11 mouse cellular contexts compared by ENCODE assay signal in the genomic region with DNA sequence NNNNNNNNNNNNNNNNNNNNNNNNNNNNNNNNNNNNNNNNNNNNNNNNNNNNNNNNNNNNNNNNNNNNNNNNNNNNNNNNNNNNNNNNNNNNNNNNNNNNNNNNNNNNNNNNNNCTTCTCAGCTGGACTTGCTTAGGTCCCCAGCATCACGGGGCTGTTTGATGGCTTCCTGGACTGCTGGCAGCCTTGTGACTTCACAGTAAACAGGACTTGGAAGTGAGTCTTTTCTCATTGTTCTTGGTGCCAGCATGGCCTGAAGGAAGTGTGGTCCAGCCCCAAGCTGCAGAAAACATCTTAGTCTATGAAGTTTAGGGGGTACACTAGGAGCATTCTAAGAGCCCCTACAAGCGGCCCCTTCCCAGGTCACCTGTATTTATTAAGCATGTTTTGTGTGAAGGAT.
DNase-seq lines count a peak whose midpoint lies in the region; ATAC-seq lines count a peak whose summit lies in the region.
"Had no signal": no experiment of that assay in that cellular context is flagged by ENCODE, and none has a peak within 500 bp of the region (broad histone marks: within the 10 kb centered on the region; RNA-seq: fewer than 3 reads in every experiment).

No protein-coding gene starts in this region.

- peak overlapping the region; percentile 63 for H3K27ac ChIP-seq in embryonic facial prominence, embryonic 11.5 days (replicated peaks; ENCODE audit: low read depth, low read length)
- peak overlapping the region; percentile 80 for H3K27ac ChIP-seq in hindbrain, embryonic 13.5 days
- H3K27ac ChIP-seq in midbrain, embryonic 16.5 days (ENCODE audit: low read length) = peak overlapping the region; percentile 51; the same call in 1 of the 2 replicates
- H3K27ac ChIP-seq: liver, embryonic 12.5 days had no signal

- no peak for ATAC-seq in embryonic facial prominence, embryonic 11.5 days (replicated peaks; ENCODE audit: insufficient number of reproducible peaks, low FRiP score, low TSS enrichment, low read depth)
- ATAC-seq in hindbrain, embryonic 13.5 days (ENCODE audit: low FRiP score) = no peak
- ATAC-seq in midbrain, embryonic 16.5 days = no peak
- ATAC-seq: intestine, postnatal 0 days; liver, embryonic 12.5 days had no signal

- no peak overlapping the region for H3K4me2 ChIP-seq in embryonic facial prominence, embryonic 11.5 days (ENCODE audit: low read depth, low read length)
- H3K4me2 ChIP-seq in hindbrain, embryonic 13.5 days = no peak overlapping the region
- no peak overlapping the region for H3K4me2 ChIP-seq in midbrain, embryonic 16.5 days (ENCODE audit: low read length)
- H3K4me2 ChIP-seq: liver, embryonic 12.5 days had no signal

- no peak overlapping the region for H3K4me3 ChIP-seq in embryonic facial prominence, embryonic 11.5 days (ENCODE audit: low read depth, low read length)
- no peak overlapping the region for H3K4me3 ChIP-seq in hindbrain, embryonic 13.5 days
- no peak overlapping the region for H3K4me3 ChIP-seq in midbrain, embryonic 16.5 days (ENCODE audit: low read depth, low read length)
- H3K4me3 ChIP-seq: liver, embryonic 12.5 days had no signal

- 37% methylated on average over 2 of the region's 2 CpGs for WGBS in embryonic facial prominence, embryonic 11.5 days
- 37% methylated on average over 2 of the region's 2 CpGs for WGBS in hindbrain, embryonic 13.5 days
- 40% methylated on average over 2 of the region's 2 CpGs for WGBS in midbrain, embryonic 16.5 days

- H3K4me1 ChIP-seq in embryonic facial prominence, embryonic 11.5 days (ENCODE audit: control insufficient read depth, insufficient read depth, low read length) = peaks cover 11% of the 10 kb centered on the region
- H3K4me1 ChIP-seq in hindbrain, embryonic 13.5 days (replicated peaks) = peaks cover 35% of the 10 kb centered on the region
- H3K4me1 ChIP-seq in midbrain, embryonic 16.5 days (ENCODE audit: control insufficient read depth, insufficient read depth, low read length) = peaks cover 11% of the 10 kb centered on the region
- H3K4me1 ChIP-seq: liver, embryonic 12.5 days had no signal

- DNase-seq in kidney, postnatal 14 days = peak; percentile 13
- DNase-seq in kidney, postnatal 10 days = no peak
- peak; percentile 37 for DNase-seq in embryonic facial prominence, embryonic 11.5 days (ENCODE audit: low spot score)
- no peak for DNase-seq in gastrocnemius, postnatal 10 days
- DNase-seq in spleen, postnatal 14 days (ENCODE audit: low spot score in 2 of 2) = no peak
- DNase-seq: layer of hippocampus, adult 9-11 months; right cerebral cortex, postnatal 14 days had no signal

- no peak overlapping the region for H3K9ac ChIP-seq in embryonic facial prominence, embryonic 11.5 days (replicated peaks; ENCODE audit: low read length)
- H3K9ac ChIP-seq in hindbrain, embryonic 13.5 days = no peak overlapping the region
- H3K9ac ChIP-seq in midbrain, embryonic 16.5 days (ENCODE audit: low read depth, low read length) = no peak overlapping the region
- H3K9ac ChIP-seq: liver, embryonic 12.5 days had no signal

- H3K36me3 ChIP-seq in embryonic facial prominence, embryonic 11.5 days (replicated peaks; ENCODE audit: control insufficient read depth, insufficient read depth, low read depth, low read length) = no peaks in the 10 kb centered on the region
- no peaks in the 10 kb centered on the region for H3K36me3 ChIP-seq in hindbrain, embryonic 13.5 days
- H3K36me3 ChIP-seq in midbrain, embryonic 16.5 days (ENCODE audit: control insufficient read depth, insufficient read depth, low read length) = no peaks in the 10 kb centered on the region
- H3K36me3 ChIP-seq: liver, embryonic 12.5 days had no signal

- H3K9me3 ChIP-seq in embryonic facial prominence, embryonic 11.5 days (replicated peaks; ENCODE audit: control insufficient read depth, low read length) = no peaks in the 10 kb centered on the region
- H3K9me3 ChIP-seq in hindbrain, embryonic 13.5 days = no peaks in the 10 kb centered on the region
- no peaks in the 10 kb centered on the region for H3K9me3 ChIP-seq in midbrain, embryonic 16.5 days (replicated peaks; ENCODE audit: control insufficient read depth, low read length, poor library complexity, severe bottlenecking)
- H3K9me3 ChIP-seq: liver, embryonic 12.5 days had no signal

- H3K27me3 ChIP-seq in embryonic facial prominence, embryonic 11.5 days (ENCODE audit: control insufficient read depth, insufficient read depth, low read length) = no peaks in the 10 kb centered on the region
- H3K27me3 ChIP-seq in hindbrain, embryonic 13.5 days = no peaks in the 10 kb centered on the region
- H3K27me3 ChIP-seq in midbrain, embryonic 16.5 days (ENCODE audit: control insufficient read depth, insufficient read depth, low read depth, low read length) = no peaks in the 10 kb centered on the region
- H3K27me3 ChIP-seq: liver, embryonic 12.5 days had no signal

Comparison
In these comparisons a context has a peak if more than half of its experiments do, and no peak if none do; other contexts are left out.
1. DNase-seq: peak in kidney, postnatal 14 days (single experiment) and embryonic facial prominence, embryonic 11.5 days (single experiment); none in kidney, postnatal 10 days (single experiment), gastrocnemius, postnatal 10 days (single experiment) and spleen, postnatal 14 days (0 of 2).
2. Peak in every context shown above with its lines, with median percentiles within 50 percentile points of each other: H3K27ac ChIP-seq.